Mouse (Mus musculus) G1E (cell line): ENCODE measurements at regions not wholly inside any gene's neighbourhood (a gene's known extent, or its start where the extent isn't known, plus 50 kb on each side); places are given as distances from the start of the nearest gene placed in this dataset.

Experiments
- CTCF ChIP-seq: IDR thresholded peaks from 2 replicates; pipeline ENCODE4 v1.5.1; 2012; ENCODE audit warnings: low read depth, low read length, inconsistent platforms, mixed read lengths
- GATA1 ChIP-seq: IDR thresholded peaks from 2 replicates; pipeline ENCODE4 v1.6.1; 2012; ENCODE audit warnings: borderline replicate concordance, low read length, inconsistent platforms, mixed read lengths
- GATA2 ChIP-seq: IDR thresholded peaks from 2 replicates; pipeline ENCODE4 v1.6.1; 2012; ENCODE audit warnings: low read depth, low read length, inconsistent platforms, borderline replicate concordance

- TF ChIP-seq CTCF (no peak), GATA1 (no peak), GATA2 (no peak)
These were observed 201.3 kb downstream of the Rybp start for GRCm38 (mm10) chr6:100085981-100086380.
